ENCODE assay signal across 1 mouse cellular context in the genomic region with DNA sequence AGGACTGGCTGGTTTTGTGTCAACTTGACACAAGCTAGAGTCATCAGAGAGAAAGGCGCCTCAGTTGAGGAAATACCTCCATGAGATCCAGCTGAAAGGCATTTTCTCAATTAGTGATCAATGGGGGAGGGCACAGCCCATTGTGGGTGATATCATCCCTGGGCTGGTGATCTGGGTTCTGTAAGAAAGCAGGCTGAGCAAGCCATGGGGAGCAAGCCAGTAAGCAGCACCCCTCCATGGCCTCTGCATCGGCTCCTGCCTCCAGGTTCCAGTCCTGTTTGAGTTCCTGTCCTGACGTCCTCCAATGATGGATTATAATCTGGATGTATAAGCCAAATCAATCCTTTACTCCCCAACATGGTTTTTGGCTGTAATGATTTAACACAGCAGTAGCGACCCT. TPM values are rescaled to one million over a fixed set of nuclear protein-coding genes. Genes with fewer than 3 reads are reported as not detected.
"Had no signal": no experiment of that assay in that cellular context is flagged by ENCODE, and none has a peak within 500 bp of the region (broad histone marks: within the 10 kb centered on the region; RNA-seq: fewer than 3 reads in every experiment).

No protein-coding gene starts in this region.

RNA-seq across cellular contexts. Expression of gene Pomgnt2, which starts 24.3 kb away (rescaled TPM):
- total RNA-seq: monocyte, adult 5-6 weeks had no signal
